Mouse (Mus musculus) effector memory CD4-positive, alpha-beta T cell, adult 5 months (primary cell): ENCODE results near the gene Crhr1. TPM values are rescaled to one million over a fixed set of nuclear protein-coding genes. Genes with fewer than 3 reads are reported as not detected.

Experiments used
- polyA plus RNA-seq: library from polyadenylated mRNA; unstranded; fragments of 100-300 nt; shearing (Covaris generic); gene quantifications from one replicate; pipeline ENCODE4 v1.2.1, GENCODE M21; 2017

Gene Crhr1
- not detected for polyA plus RNA-seq

DNA sequence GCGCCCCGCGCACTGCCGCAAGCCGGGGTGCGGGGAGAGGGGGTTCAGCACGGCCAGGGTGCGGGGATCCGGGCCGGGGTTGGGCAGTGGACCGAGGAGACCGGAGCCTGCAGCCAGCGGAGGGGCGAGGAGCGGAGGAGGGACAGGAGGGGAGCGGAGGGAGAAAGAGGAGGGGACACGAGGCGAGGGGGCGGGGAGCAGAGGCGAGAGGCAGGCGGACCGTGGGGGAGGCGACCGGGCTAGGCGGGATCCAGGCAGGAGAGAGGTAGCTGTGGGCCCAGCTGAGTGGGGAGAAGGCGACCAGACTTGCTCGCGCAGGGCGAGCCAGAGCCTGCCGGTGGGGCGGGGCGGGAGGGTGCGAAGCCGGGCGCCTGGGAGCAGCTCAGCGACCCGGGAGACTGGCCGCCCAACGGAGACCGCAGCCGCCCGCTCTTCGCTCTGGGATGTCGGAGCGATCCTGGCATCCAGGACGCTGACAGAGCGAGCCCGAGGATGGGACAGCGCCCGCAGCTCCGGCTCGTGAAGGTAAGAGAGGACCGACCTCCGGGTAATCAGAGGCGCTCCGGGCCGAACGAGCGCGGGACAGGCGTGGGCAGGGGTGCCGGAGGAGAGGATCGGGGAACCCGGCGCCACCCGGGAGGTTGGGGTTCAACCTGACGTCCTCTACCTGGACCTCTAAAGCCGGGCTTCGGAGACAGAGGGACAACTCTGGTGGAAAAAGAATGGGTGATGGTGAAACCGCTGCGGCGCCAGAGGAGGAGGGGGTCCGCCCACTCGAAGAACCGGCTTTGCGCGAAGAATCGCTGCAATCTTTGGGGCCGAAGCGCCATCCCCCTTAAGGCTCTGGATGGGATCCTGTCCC lies at the start of gene Crhr1:
Gene Crhr1, plus strand, starts transcription at position 276 of the 862 bp plus-strand sequence.

DNA sequence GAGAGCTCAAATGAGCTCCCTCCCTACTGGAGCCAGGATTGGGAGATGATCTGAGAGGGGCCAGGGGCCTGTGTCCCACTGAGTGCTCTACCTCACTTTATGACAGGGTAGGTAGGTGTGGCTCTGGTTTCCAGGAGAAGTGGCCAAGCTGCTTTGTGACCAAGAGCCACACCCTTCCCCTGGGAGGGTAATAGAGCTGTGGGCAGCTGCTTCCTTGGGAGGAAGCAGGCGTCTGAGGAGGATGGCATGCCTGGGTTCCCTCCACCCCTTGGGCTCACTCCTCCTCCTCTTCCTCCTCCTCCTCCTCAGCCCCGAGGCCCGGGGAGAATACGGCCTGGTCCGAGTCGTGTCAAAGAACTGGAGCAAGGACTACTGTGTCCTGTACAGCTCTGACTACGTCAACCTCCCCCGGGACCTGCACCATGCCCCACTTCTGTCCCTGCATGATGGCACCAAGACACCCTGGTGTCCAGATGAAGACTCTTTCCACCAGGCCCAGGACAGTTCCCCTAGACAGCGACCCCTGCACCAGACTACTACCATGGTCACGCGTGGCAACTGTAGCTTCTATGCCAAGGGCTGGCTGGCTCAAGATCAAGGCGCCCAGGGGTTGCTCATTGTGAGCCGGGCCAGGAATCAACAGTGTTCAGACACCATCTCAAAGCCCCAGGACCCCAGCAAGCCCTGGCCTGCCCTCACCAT lies 53.6 kb downstream of the Crhr1 start, which contains the start of gene Sppl2c:
Gene Sppl2c, plus strand, starts transcription at position 193 of the 702 bp plus-strand sequence.

Other genes starting within 250 kb of the Crhr1 start
- 66.2 TPM for gene Nsf, start 178.8 kb upstream of the Crhr1 start, polyA plus RNA-seq
- gene Arf2, start 166.1 kb upstream of the Crhr1 start, polyA plus RNA-seq = 19.1 TPM
- not detected for gene Sppl2c, start 53.5 kb downstream of the Crhr1 start, polyA plus RNA-seq
- 0.32 TPM for gene Mapt, start 98.5 kb downstream of the Crhr1 start, polyA plus RNA-seq